Mouse (Mus musculus) adrenal gland, postnatal 25 days (tissue): ENCODE results near the gene Slc39a3. TPM values are rescaled to one million over a fixed set of nuclear protein-coding genes. Genes with fewer than 3 reads are reported as not detected.
A peak's percentile ranks its signal among the peaks of the same experiment; 100 is the strongest.
"Not testable (repeated sequence)": the region's sequence is repeated elsewhere in the genome, so short reads cannot be mapped to it uniquely, and the experiment has no call there.

Source experiments
- DNase-seq: peaks from one replicate; pipeline ENCODE4 v3.0.0; 2021; ENCODE audit warnings: mixed read lengths
- total RNA-seq: library from RNA; stranded (reverse); gene quantifications from 2 replicates; pipeline ENCODE4 v1.2.3, GENCODE M21; 2021

Slc39a3 gene
- total RNA-seq, 1 experiment from 2014 or later, result 80.7 TPM

DNA sequence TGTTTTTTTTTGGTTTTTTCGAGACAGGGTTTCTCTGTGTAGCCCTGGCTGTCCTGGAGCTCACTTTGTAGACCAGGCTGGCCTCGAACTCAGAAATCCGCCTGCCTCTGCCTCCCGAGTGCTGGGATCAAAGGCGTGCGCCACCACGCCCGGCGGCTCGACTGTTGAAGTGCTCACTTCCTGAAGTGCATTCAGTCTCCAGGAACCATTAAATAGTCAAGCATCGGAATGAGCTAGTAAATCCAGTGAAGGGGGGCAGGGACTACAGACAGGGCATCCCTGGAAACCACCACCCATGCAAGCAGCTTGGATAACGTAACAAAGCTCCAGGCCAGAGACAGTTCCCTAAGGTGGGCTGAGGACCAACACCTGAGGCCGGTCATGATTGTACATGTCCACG is 8.0 kb upstream of the Slc39a3 start:
- DNase-seq, result not testable (repeated sequence)

GRCm38 (mm10) chr10:81041458-81042175 is 4.4 kb upstream of the Slc39a3 start:
- peak; percentile 70 for DNase-seq

GRCm38 (mm10) chr10:81036251-81036650 is 975 bp downstream of the Slc39a3 start:
- no peak for DNase-seq

GRCm38 (mm10) chr10:81033586-81033985 is 3.6 kb downstream of the Slc39a3 start:
- peak; percentile 44 for DNase-seq

DNA sequence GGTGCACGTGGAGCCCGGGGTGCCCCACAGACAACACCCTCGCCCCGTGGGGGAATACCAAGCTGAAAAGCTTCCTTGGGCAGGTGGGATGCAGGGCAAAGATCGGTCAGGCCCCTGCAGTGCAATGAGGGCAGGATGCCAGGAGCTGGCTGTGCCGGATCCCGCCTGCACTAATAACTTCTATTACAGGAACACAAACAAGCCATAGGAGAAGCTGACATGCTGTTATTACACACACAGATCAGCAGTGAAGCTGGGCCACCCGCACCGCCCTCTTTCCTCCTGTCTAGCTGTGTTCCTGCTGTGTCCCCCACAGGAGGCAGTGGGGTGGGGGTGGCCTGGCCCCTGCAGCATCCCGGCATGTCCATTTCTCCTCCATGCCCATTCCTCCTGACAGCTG is 8.2 kb downstream of the Slc39a3 start:
- DNase-seq, result no peak

GRCm38 (mm10) chr10:81028219-81028618 is 9.0 kb downstream of the Slc39a3 start:
- no peak for DNase-seq

DNA sequence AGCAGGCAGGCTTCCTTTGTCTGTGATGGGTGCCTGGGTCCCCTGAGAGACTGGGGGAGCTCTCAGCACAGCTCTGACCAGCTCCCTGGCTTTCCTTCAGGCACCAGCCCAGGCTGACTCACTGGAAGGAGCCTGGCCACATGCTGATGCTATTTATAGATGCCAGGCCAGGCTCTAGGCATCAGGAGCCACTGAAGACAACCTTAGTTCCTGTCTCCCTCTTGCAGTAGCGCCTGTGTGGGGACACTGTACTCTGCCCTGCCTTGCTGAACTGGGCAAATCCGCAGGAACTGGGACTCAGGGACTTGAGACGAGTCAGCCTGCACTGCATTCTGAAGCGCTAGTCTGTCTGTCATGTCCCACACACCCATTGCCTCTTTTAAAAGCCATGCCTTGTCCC is 9.9 kb downstream of the Slc39a3 start:
- DNase-seq, result peak; percentile 54

- no peak for DNase-seq
Observed at GRCm38 (mm10) chr10:81026857-81027256, 10.4 kb downstream of the Slc39a3 start.

DNA sequence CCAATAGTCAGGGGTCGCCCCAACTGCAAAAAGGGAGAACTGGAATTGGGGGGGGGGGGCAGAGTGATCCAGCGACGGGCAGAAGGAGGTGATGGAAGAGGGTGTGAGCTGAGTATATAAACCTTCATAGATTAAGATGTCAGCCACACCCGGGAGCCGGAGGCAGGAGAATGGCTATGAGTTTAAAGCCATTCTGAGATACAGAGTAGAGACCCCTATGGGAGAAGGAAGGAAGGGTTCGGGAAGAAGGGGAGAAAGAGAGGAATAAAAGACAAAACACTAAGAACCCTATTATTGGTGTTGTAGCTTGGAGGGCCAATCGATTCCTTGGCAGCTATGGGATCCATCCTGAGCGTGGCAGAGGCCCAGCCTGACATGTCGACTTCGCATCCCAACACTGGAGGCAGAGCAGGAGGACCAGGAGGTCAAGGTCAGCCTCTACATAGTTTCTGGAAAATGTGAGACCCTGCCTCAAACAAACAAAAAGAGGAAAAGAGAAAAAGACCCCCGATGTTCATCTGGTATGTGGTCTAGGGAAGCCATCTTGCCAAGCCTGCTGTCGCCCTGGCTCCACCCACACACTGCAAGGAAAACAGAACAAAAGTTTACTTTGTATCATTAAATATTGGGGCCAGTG is 11.5 kb downstream of the Slc39a3 start, which contains the start of gene Diras1:
Diras1 (minus strand) TSS at position 24 of the 637 bp plus-strand sequence.
- no peak for DNase-seq

DNA sequence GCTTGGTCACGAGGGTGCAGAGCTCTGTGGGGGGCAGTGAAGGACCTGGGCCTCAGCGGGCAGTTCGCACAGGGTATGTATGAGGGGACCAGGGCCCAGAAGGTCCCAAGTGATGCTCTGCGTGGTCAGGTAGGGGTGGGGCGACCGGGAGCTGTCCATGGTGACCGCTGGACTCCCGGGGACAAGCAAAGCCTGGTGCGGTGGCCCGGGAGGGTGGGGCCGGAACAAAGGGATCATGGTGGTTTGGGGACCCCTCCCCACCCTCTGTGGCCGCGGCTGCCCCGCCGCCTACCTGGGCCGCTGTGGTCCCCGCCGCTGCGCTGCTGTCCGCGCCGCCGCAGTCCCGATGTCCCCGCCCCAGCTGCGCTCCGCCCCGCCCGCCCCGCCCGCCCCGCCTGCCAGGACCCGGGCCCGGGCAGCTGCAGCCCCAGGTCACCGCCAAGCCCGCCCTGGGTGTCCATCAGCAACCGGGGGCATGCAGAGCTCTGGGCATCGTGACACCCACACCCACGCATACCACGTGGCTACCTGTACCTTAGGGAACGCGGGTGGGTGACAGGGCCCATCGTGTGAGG is 12.1 kb downstream of the Slc39a3 start:
- peak; percentile 35 for DNase-seq

DNA sequence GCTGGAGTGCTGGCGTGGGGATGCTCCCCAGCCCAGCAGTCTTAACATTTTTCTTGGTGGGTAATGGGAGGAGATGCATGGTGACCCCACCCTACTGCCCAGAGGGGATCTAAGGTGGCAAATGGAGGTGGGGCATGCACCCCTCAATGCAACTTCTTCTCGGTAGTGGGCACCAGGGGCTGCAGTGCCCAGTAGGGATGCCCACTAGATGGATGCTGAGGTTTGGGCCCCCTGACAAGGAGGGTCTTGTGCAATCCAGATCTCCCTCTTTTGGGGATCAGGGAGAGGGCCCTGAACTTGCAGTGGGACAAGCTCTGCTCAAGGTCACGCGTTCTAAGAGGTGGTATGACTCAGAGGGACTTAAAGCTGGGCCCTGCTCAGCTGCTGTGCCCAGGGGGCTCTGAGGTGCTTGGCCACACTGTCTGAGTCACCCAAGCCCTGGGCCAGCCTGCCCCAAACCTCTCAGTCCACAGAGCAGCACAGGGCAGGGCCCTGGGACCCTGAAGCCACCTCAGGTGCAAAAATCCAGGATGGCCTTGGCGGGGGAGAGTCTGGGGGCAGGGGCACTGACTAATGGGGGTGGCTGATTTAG is 12.8 kb downstream of the Slc39a3 start:
- DNase-seq, result no peak

DNA sequence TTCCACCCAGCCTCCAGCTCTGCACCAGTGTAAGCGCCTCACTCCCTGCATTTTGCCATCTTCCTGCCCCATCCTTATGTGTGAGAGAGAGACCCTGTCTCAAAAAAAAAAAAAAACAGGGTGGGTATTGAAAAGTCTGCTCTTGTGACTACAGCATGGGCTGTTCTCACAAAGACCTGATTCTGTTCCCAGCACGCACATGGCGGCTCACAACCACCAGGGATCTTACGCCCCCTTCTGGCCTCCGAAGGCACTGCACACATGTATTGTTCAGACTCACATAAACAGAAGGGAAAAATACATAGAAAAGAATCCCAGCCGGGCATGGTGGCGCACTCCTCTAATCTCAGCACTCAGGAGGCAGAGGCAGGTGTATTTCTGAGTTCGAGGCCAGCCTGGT is 14.5 kb downstream of the Slc39a3 start:
- no peak for DNase-seq

DNA sequence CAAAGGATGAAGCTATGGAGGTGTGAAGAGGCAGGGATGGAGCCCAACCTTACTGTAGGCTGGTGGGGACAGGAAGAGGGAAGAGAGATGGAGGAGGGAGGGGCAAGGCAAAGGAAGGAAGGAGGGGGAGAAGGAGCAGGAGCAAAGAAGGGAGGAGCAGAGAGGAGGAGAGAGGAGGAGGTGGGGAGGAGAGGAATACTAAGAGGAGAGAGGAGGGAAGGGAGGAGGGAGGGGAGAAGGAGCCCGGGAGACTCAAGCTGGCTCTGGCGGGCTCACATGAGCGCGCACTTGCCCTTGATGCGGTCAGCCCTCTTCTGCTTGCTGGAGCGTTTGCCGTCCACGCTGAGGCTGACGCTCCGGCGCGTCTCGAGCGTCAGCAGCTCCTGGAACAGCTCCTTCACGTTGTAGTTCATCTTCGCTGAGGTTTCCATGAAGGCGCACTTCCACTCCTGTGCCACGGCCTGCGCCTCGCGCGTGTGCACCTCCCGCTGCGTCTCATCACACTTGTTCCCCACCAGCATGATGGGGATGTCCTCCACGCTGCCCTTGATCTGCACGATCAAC is 15.6 kb downstream of the Slc39a3 start:
- no peak for DNase-seq

DNA sequence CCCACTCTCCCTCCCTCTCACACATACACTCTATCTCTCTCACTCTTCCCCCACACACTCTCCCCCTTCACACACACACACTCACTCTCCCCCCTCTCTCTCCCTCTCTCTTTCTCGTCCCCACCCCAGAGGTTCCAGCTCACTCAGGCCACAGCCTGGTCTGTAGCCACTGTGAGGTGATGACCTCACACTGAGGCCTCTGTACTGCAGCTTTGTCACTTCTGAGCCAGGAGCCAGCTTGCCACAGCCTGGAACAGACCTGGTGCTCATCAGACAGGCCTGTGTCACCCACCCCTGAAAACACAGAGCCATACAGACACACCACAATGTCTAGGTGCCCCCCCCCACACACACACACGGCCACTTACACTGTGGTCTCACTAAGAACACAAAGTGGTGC is 17.0 kb downstream of the Slc39a3 start:
- DNase-seq, result no peak

DNA sequence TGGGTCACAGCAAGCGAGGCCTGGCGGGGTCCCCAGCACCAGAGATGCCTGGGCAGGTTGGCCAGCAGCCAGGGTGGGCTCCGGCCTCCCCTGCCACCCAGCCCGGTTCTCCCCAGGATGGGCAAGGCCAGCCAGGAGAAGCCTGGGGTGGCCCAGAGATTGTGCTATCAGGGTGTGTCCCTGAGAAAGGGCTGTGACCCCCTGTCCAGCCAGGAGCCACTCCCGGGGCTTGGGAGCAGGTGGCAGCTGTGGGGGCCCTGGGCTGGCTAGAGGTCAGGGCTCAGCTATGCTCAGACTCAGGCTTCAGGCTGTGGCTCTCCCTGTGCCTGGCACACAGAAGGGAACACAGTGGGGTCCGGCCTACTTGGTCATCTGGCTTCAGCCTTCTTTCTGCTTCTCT is 17.5 kb downstream of the Slc39a3 start:
- no peak for DNase-seq

DNA sequence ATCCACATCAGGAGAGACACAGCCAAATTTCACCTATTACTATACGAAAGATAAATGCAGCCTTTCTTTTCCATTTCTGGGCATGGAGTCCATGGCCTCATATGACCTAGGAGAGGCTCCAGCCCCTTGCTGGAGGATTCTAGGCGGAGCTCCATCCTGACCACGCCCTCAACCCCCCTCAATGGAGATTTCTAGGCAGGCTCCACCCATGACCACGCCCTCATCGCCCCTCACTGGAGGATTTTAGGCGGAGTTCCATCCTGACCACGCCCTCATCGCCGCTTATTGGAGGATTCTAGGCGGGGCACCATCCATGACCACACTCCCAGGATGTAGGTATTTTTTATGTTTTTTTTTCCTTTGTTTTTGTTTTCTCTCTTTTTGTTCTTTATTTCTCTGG is 18.9 kb downstream of the Slc39a3 start:
- no peak for DNase-seq

DNA sequence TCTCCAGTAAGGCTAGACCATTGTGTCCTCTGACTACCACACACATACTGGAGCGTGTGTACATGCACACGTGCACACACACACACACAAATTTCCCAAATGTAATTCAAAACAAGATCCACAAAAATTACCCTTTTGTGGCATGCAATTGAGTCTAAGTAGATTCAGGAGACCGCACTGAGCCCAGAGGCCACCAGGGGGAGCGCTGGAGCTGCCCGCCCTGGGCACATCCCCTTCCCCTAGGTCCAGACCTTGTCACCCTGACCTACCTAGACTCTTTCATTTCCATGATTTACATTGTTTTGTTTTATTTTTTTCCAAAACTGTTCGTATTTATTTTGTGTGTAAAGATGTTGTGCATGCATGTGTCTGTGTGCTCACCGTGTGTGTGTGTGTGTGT is 20.6 kb downstream of the Slc39a3 start:
- peak; percentile 79 for DNase-seq

DNA sequence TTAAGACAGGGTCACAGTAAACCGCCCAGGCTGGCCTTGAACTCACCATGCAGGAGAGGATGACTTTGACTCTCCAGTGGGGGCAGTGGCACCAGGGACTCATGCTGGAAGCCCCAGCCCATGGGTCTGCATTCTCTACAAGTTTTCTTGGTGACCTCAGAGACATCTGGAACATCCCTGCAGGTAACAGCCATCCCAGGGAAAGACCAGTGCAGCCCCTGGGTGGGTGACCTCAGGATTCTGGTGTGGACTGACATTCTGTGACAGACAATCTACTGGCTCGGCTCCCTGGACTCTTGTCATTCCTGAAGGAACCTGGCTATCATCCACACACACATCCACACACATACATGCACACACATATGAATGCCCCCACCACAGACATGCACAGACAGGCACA is 21.6 kb downstream of the Slc39a3 start:
- DNase-seq, result no peak

DNA sequence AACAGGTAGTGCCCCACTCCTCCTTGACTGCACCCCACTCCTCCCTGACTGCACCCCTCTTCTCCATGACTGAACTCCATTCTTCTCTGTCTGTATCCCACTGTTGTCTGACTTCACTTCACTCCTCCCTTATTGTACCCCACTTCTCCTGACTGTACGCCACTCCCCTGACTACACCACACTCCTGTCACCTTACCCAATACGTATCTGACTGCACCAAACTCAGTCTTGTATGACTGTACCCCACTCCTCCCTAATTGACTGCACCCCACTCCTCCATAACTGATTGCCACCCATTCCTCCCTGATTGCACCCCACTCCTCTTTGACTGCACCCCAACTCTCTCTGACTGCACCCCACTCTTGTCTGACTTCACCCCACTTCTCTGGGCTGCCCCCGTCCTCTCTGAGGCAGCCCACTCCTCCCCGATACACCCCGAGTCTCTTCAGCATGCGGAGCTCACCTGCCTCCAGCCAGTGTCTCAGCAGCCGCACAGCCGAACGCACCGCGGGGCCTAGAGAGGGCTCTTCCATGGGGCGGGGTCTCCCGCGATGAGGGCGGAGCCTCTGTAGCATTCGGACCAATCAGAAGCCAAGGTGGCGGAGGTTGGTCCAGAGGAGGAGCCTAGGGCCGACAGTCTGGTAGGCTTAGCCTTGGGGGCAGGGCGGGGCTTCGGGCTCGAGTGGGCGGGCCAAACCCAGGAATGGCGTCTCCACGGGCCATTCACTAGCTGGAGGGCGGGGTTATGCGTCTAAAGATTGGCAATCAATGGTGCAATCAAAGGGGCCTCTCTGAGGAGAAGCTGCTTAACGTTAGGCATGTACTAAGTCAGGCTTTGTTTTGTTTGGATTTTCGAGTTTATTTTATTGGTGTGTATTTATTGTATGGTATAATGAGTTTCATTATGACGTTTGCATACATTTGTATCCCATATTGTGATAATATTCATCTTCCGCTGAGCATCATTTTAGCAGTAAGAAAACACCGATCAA is 22.5 kb downstream of the Slc39a3 start, which contains the start of gene Gng7:
Gng7 (minus strand) TSS at position 553 of the 992 bp plus-strand sequence.
- DNase-seq, result peak; percentile 95

DNA sequence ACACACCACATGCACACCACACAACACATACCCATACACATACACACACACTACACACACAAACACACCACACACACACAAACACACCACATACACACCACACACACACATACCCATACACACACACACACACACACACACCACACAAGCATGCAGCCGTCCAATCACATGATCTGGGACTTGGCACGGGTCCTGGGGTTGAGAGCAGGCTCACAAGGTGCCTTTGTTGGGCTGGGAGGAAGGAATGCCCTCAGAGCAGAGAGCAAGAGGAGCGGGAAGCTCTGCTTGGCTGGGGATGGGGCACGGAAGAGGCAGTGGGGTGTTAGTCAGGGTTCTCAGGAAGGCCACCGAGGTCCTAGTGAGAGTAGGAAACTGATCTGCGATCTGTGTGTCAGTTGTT is 26.4 kb downstream of the Slc39a3 start:
- no peak for DNase-seq

GRCm38 (mm10) chr10:81007240-81007639 is 30.0 kb downstream of the Slc39a3 start:
- no peak for DNase-seq
